8 mouse cellular contexts compared by ENCODE assay signal in genomic region chr10:70021667-70022066, GRCm38 (mm10).
DNase-seq lines count a peak whose midpoint lies in the region; TF ChIP-seq lines count a peak whose summit lies in the region.
"Had no signal": no experiment of that assay in that cellular context is flagged by ENCODE, and none has a peak within 500 bp of the region (broad histone marks: within the 10 kb centered on the region; RNA-seq: fewer than 3 reads in every experiment).

No protein-coding gene starts in this region.

- 75% methylated on average over 10 of the region's 10 CpGs for WGBS in olfactory bulb, adult 2 months

- H3K27ac ChIP-seq in olfactory bulb, adult 2 months (ENCODE audit: insufficient read depth, low read depth, low read length): no peak overlapping the region
- H3K27ac ChIP-seq: neural tube, embryonic 12.5 days had no signal

- H3K4me1 ChIP-seq in olfactory bulb, adult 2 months (ENCODE audit: control insufficient read depth, insufficient read depth, low read length): no peaks in the 10 kb centered on the region
- H3K4me1 ChIP-seq: neural tube, embryonic 12.5 days had no signal

- peak; percentile 65 to 67 for DNase-seq in urinary bladder, adult 18-20 months (ENCODE audit: low spot score in 2 of 2)
- no peak for DNase-seq in urinary bladder, postnatal 10 days (ENCODE audit: low spot score)
- peak; percentile 50 for DNase-seq in adrenal gland, adult 8-10 months
- peak; percentile 67 for DNase-seq in gastrocnemius, postnatal 25 days
- DNase-seq in layer of hippocampus, postnatal 25 days (ENCODE audit: extremely low spot score in 1 of 2, low spot score in 1 of 2): peak; percentile 25 to 70
- DNase-seq in thymus, postnatal 10 days (ENCODE audit: low spot score in 2 of 2): peak; percentile 51 to 81

- no peak overlapping the region for H3K4me3 ChIP-seq in olfactory bulb, adult 2 months (ENCODE audit: insufficient read depth, low read depth, low read length)
- H3K4me3 ChIP-seq: neural tube, embryonic 12.5 days had no signal

- 0 out of 2 replicates have a peak, but pooled peaks have one; percentile 22 for TF ChIP-seq CTCF in olfactory bulb, adult 2 months (IDR thresholded peaks at IDR 0.05; ENCODE audit: insufficient read depth, low read depth, low read length)

- TF ChIP-seq POLR2A in olfactory bulb, adult 2 months (IDR thresholded peaks at IDR 0.05; ENCODE audit: insufficient read depth, low read depth, low read length): no peak
